Mouse (Mus musculus) lung, adult 2 months (tissue): ENCODE measurements around the gene Astn2.

ENCODE experiments used
- CTCF ChIP-seq: fragments of 200-500 bp; IDR thresholded peaks from 2 replicates; pipeline ENCODE4 v1.5.1; 2011; ENCODE audit warnings: mild to moderate bottlenecking, low read length, control low read depth; ENCODE audit not compliant: insufficient read depth
- POLR2A ChIP-seq: fragments of 200-500 bp; IDR thresholded peaks from 2 replicates; pipeline ENCODE4 v1.6.1; 2011; ENCODE audit warnings: low read depth, mild to moderate bottlenecking, control low read depth, low read length, borderline replicate concordance; ENCODE audit errors: extremely low read depth

DNA sequence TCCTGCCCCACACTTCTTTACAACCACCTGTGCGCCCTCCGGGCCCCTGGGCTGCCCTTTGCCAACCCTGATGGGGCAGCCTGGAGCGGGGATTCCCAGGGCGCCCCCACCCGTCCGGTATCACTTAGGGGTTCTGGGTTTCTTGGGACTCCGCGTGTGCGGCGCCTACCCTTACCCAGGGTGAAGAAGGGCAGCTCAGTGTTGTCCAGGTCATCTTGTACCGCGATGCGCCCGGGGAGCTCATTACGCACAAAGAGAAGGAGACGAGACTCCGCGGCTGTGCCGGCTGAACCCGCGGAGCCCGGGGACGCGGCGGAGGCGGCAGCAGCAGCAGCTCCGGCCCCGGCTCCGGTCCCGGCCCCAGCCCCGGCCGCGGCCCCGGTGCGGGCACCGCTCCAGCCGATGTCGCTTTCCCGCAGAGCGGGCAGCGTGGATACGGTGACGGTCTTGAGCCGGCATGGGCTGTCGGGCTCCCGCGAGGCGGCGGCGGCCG is 657 bp downstream of the Astn2 start:
- TF ChIP-seq CTCF (no peak), POLR2A (no peak)
